Mouse (Mus musculus) thymus, postnatal 0 days (tissue): ENCODE data around the gene Gpc2. TPM values are rescaled to one million over a fixed set of nuclear protein-coding genes. Genes with fewer than 3 reads are reported as not detected.

ENCODE experiments used
- DNase-seq: peaks from one replicate; pipeline ENCODE4 v3.0.0-alpha.2; 2015; ENCODE audit warnings: low spot score
- polyA plus RNA-seq: library from polyadenylated mRNA; unstranded; fragments of >200 nt; fragmentation: Nextera tagmentation; extraction: Ambion mirVana; gene quantifications from 2 replicates; pipeline ENCODE4 v1.2.1, GENCODE M21; 2015

The Gpc2 gene
- polyA plus RNA-seq, 1 experiment from 2014 or later: 3.1 TPM

DNA sequence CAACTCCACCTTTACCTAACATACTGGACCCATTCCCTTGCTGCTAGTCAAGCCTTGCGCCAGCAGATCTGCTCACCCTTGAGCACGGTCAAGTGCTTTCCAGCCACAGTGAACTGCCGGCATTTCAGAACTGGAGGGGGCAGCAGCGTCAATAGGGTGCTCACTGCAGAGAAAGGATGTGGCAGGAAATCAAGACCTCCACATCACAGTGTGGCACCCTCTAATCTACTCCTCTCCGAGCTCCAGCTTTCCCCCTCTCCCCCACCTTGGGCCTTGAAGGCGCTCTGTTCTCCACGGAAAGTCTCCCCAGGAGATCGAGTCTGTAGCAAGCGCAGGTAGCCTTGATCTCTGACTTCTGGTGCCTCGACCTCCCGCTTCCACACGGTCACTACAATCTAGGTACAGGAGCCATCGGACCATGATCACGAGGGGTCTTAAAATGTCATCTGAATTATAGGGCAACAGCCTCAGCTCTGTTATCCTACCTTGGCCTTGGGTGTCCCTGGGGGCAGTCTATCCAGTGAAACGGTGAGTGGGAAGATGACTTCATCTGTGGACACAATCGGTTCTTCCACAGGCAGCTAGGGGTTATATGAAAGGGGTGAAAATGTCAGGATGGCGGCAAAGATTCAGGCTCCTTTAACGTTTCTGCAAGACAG, 17.1 kb downstream of the Gpc2 start:
- DNase-seq: no peak

DNA sequence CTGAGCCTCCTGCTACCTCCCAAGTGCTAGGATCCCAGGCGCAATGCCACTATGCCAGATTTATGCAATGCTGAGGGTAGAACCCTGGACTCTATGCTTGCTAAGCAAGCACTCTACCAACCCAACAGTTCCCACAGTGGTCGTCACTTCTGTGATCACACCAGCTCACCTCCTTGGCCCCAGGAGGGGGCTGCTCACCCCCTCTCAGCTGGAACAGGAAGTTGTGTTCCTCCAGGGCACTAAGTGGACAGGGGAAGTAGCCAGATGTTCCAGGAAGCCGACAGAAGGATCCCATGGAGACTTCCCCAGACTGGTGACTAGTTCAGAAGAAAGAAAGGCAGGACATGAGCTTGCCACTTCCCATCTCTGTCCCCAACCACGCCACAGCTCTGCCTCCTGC, 17.8 kb downstream of the Gpc2 start:
- DNase-seq: no peak

DNA sequence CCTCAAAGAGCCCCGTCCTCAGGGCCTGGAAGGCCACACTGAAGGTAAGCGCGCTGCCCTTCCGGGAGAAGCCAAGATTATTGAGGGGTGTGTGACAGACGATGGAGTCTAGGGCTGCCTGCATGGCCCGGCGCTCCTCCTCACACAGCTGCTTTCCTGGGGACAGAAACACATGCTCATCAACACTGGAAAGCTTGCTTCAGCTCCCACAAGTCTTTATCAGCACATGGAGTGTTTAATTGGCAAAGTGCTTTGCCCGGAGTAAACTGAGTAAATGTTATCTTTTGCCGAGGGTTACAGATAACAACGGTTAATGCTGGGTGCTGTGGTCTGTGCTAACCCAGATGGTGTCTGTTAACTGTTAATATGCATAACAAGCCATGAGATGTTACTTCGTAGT, 19.0 kb downstream of the Gpc2 start:
- no peak for DNase-seq

DNA sequence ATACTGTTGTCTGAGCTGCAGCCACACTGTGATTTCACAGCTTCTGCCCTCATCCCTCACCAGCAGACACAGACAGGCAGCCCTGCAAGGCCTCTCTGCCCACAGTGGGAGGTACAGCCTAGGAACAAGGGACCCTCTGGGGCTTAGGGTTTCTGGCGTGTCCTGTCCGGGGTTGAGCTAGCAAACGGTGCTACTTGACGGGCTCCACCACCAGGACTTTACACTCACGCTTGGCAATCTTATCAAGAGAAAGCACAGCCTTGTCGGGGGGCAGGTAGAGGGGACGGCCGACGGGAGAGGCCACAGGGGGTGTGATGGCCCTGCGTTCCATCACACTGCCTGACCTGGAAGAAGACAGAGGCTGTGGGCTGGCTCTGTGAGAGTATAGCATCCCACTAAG, 19.8 kb downstream of the Gpc2 start:
- DNase-seq: no peak

DNA sequence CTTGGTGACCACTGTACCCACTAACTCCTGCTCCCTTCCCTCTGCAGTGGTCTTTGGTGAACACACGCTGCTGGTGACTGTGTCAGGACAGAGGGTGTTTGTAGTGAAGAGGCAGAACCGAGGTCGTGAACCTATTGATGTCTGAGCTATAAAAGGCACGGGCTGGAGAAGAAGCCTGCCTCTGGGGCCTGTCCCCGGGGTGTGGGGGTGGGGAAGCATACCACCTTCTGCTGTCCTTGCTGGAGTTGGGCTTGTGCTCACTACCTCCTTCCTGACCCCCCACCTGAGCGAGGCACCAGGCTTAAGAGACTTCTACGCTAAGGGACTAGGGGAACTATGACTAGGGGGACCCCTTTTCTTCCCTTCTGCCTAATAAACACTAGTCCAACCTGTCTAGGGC, 20.8 kb downstream of the Gpc2 start:
- no peak for DNase-seq

DNA sequence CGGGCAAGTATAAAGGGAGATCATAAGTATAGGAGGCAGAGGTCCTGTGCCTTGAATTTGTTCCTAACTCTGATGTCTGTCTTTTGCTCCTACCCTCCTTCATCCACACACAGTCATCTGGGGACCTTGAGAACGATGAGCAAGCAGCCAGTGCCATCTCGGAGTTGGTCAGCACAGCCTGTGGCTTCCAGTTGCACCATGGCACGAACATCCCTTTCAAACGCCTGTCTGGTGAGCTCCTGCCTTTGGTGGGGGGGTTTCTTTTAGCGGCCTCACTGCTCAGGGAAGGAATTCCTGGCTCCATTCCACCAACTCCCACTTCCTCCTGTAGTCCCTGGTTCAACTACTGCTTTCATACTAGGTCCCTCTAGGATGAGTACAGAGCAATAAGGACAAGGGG, 21.3 kb downstream of the Gpc2 start:
- DNase-seq: no peak

DNA sequence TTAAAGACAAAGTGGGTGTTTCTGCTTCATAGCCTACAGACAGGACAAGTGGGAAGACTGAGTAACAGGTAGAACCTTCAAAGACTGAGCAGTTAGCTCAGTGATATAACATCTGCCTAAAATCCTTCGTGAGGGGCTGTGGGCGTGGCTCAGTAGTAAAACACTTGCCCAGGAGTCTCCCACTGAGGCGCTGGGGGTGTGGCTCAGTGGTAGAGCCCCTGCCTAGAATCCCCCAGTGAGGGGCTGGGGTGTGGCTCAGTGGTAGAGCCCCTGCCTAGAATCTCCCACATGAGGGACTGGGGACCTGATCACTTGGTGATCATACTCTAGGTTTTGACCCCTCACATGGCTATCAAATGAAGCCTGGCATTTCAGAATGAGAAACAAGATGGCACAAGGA, 21.7 kb downstream of the Gpc2 start:
- no peak for DNase-seq

DNA sequence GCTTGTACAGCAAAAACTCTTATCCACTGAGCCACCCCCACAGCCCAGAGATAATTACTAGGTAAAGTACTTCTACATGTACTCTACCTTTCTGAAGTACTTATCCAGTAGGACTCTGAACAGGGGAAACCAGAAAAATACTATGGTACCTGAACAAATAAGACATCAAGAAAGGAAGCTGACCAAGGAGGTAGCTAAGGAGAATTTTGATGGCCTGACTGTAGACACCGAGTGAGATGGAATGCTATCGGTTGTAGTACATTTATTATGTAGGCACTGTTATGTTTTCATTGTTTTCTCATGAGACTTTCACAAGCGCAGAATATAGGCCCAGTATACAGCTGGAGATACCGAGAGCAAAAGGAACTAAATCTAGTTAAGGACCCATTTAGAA, 22.2 kb downstream of the Gpc2 start:
- DNase-seq: no peak

DNA sequence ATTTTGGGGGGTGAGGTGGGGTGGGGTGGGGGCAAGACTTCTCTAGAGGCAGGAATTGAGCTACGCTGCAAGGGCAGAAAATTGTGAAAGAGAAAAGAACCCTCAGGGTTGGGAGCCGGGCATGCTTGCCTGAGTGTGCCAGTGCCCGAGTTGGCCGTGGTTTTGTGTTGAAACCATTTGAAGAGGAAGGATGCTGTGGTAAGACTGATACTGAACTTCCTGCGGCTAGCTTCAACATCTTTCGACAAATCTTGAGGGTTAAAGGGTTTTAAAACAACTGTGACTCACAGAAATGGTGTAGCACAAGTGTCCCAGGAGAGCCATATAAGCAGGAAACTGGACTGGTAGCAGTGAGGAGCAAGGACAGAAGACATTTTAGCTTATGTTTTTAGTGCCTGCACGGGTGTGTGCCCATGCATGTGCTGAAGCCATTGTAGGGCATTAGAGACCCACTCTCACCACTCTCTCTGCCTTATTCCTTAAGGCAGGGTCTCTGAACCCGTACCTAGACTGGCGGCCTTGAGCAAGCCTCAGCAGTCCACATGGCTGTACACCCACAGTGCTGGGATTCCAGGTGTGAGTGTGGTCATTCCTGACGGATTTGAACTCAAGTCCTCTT, 22.7 kb downstream of the Gpc2 start:
- peak; percentile 11 for DNase-seq

DNA sequence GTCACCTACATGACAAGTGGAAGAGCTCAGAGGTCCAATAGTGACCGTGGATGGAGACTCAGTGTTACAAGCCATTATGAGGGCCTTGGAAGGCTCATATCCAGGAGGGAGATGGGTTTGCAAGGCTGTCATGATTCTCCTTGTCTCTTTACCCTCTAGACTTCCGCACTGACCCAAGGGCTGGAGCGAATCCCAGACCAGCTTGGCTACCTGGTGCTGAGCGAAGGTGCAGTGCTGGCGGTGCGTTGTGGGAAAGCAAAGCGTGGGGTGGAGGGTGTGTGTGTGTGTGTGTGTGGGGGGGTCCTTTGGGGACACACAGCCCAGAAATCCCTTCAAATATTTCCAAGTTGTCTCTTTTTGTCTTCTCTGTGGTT, 23.7 kb downstream of the Gpc2 start:
- DNase-seq: no peak

DNA sequence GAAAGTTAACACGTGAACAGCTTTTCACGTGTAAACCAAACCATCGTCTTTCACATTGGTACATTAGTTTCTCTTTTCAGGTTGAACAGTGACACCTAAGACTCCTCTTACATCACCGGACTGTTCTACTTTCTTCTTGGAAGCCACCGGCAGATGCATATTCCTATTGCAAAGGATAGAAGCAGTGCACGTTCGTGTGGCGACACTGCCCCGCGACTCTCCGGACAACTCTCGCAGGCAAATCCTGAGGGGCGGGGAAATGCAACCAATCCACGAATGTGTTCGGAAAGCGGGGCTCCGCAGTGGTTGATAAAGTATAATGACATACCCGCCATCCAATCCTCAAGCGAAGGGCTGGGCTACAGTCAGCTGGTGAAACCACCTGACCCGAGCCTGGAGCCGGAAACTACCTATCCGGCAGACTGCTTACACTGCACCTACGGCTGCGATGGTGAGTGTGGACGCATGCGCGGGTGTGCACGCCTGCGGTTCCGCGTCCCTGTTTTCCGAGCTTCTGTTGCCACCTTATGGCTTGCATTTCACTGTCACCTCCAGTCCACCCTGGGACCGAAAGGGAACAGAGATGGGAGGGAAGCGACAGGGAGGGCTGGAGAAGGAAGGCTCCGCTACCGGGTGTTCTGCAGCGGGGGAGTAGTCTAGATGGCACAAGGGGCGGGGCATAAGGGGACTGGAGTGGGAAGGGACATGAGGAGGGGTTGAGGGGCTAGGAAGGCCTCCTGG, 24.3 kb downstream of the Gpc2 start, which contains the start of gene Lamtor4:
Gene Lamtor4 (plus strand): TSS at position 130 of the 741 bp plus-strand sequence.
- peak; percentile 95 for DNase-seq

DNA sequence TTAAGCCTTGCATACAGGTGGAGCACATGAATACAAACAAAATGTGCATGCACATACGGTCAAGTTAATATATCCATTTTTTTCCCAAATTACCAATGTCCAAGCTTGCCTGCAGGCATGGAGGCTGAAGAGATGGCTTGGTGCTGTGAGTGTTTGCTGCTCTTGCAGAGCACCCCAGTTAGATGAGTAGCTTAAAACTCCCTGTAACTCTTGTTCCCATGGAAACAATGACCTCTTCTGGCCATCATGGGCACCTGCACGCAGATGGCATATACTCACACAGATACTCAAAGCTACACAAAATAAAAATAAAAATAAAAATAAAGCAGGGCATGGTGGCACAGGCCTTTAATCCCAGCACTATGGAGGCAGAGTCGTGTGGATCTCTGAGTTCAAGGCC, 26.7 kb downstream of the Gpc2 start:
- no peak for DNase-seq

DNA sequence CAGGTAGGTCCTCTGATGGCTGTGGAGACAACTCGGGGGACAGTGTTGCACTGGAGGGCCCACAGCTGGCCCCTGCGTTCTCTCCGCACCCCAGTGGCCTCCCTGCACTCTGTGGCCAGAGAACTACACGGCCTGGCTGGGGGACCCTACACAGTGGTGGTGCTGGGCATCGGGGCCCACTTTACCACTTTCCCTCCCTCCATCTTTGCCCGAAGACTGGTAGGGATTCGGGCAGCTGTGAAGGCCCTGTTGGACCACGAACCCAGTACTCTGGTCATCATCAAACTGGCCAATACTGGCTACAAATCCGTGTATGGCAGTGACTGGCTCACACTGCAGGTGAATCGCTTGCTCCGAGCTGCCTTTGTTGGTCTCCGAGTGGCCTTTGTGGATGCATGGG, 28.7 kb downstream of the Gpc2 start:
- no peak for DNase-seq

DNA sequence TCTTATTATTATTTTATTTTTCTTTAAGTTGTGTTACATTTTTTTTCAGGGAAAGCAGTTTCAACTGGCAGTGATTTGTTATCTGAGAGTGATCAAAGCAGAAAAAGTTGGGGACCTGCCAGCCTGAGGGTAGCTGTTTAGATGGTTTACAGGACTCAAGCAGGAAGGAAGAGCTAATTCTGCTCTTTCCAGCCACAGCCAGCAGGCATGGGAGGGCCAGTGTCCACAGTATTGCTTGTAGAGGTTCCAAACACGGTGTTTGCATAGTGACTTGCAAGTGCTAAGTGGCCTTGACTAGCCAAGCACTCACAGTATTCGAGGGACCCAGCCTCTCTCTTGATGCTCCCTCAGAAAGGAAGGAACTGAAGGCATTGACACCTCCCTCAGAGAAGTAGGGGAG, 38.3 kb downstream of the Gpc2 start:
- DNase-seq: no peak

DNA sequence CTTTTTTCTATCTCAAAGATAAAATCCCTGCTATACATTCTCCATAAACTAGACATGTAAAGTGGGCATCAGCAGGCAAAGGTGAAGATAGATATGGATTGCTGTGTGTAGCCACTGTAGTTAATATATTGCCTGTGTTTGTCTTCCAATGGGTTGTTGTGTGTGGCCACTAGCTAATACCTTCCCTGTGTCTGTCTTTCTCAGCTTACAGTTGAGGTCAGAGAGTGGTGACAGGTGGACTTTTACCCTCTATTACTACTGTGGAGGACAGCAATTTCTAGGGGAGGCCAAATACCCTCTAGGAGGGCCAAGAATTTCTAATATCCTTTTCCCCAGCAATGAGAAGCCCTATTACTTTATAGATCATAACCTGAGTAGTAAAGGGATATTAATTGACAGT, 45.6 kb downstream of the Gpc2 start:
- DNase-seq: no peak

DNA sequence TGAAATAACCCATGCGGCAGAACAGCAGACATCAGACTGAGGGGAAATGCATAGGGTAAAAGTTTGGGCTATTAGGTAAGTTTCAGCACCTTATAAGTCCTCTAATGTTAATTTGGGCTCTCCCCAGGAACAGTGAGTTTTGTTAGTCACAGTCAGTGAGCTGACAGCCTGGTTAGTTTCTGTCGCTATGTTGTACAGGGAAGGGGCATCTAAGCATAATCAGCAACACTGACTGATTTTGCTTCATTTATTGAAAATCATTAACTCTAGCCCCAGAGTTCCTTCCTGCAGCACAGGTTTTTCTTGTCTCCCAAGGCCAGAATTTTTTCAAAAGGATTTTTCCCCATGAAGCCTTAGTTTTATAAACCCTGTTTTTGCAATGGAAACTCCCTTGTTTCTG, 46.0 kb downstream of the Gpc2 start:
- DNase-seq: no peak

DNA sequence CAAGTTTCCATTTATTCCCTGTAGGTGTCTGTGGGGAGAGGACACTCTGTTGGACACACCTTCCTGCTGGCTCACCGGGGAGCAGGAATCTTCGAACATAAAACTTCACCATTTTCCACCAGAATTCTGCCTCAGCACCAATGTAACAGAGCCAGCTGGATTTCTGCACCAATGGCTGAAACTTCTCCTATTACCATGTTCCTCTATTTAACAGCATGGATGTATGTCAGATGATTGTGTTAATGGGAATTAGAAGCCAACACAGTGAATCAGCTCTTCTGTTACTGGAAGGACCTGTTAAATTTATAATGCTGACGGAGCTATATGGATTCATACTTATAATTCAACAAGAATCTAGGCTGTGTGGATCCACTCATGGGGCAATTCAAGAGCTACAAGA, 50.3 kb downstream of the Gpc2 start:
- no peak for DNase-seq

DNA sequence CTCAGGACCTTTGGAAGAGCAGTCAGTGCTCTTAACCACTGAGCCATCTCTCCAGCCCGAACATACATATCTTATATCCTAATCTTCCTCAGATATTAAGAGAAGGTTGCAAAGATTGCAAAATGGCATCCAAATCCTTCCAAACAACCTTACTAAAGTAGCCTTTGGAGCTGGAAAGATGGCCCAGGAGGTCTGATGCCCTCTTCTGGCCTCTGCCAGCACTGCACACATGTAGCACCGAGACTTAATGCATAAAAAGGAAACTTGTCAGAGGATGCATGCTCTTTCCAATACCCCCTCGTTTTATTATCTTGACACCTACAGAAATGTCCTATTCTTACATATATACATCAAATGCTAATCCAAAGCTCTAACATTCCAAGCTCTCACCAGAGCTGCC, 51.8 kb downstream of the Gpc2 start:
- DNase-seq: peak; percentile 29

DNA sequence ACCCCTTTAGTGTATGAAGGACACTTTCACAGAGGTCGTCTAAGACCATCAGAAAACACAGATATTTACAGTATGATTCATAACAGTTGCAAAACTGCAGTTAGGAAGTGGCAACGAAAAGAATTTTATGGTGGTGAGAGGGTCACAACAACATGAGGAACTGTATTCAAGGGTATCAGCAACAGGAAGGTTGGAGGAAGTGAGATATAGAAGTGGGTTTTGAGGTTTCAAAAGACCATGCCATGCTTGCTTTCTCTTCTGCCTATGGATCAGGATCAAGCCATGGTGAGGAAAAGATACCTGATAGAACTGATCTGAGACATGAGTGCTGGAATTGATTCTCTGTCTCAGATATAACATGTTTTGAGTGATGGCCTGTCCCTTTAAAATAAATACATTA, 52.4 kb downstream of the Gpc2 start:
- DNase-seq: no peak

DNA sequence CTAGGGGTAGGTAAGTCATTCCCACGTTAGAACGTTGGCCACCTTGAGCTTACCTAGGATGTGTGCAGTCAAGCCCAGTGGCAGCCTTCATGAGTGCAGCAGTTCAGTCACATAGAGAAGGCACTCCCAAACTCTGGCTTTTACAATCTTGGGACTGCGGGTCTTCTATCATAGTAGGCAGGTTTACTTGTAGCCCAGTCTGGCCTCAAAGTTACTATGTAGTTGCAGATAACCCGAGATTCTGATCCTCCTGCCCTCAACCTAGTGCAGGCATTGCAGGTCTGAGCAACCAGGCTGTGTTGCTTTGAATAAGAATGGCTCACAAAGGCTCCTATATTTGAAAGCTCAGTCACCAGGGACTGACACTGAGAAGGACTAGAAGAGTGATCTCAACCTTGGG, 53.3 kb downstream of the Gpc2 start:
- DNase-seq: no peak

DNA sequence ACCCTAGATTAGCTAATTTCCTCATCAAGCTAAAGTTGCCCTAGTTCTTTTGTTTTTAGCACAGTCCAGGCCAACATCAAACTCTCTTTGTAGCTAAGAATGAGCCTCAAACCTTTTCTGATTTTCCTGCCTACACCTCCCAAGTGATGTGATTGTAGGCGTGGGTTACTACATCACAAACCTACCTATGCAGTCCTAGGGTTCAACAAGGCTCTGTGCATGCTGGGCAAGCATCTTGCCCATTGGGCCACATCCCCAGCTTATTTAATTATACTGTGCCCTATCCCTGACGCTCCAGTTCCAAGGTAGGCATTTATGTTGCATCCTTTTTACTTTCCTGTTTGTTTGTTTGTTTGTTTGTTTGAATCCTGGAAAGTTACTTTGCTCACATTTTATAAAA, 54.1 kb downstream of the Gpc2 start, which contains the start of gene Nxpe5:
Gene Nxpe5 (plus strand): TSS at position 199 of the 400 bp plus-strand sequence.
- no peak for DNase-seq
